Mouse (Mus musculus) forebrain, embryonic 13.5 days (tissue): ENCODE results near the gene Lgr4. TPM values are rescaled to one million over a fixed set of nuclear protein-coding genes. Genes with fewer than 3 reads are reported as not detected.

ENCODE experiments used
- ATAC-seq: fragments of 200-750 bp; cut with Nextera tagmentation; 2 replicates; pipeline ENCODE4 v1.8.0; 2017
- H3K27ac ChIP-seq: fragments of 300-500 bp; sonication (generic); 2 replicates; pipeline ENCODE4 v1.5.1; 2015; ENCODE audit warnings: inconsistent platforms, mild to moderate bottlenecking, moderate library complexity
- H3K27me3 ChIP-seq: fragments of 300-500 bp; sonication (generic); 2 replicates; pipeline ENCODE4 v1.6.1; 2015; ENCODE audit warnings: mild to moderate bottlenecking, inconsistent platforms
- H3K36me3 ChIP-seq: fragments of 300-500 bp; sonication (generic); 2 replicates; pipeline ENCODE4 v1.6.1; 2015; ENCODE audit warnings: mild to moderate bottlenecking, inconsistent platforms; ENCODE audit not compliant: poor library complexity, severe bottlenecking
- H3K4me1 ChIP-seq: fragments of 300-500 bp; sonication (generic); 2 replicates; pipeline ENCODE4 v1.6.1; 2015; ENCODE audit warnings: inconsistent platforms
- H3K4me2 ChIP-seq: fragments of 300-500 bp; sonication (generic); 2 replicates; pipeline ENCODE4 v1.6.1; 2015; ENCODE audit warnings: inconsistent platforms, mild to moderate bottlenecking, moderate library complexity
- H3K4me3 ChIP-seq: fragments of 300-500 bp; sonication (generic); 2 replicates; pipeline ENCODE4 v1.5.1; 2015; ENCODE audit warnings: mild to moderate bottlenecking, inconsistent platforms
- H3K9ac ChIP-seq: fragments of 300-500 bp; sonication (generic); 2 replicates; pipeline ENCODE4 v1.6.1; 2015; ENCODE audit warnings: mild to moderate bottlenecking, inconsistent platforms
- H3K9me3 ChIP-seq: fragments of 300-500 bp; sonication (generic); replicated peaks from 2 replicates; pipeline ENCODE4 v1.6.1; 2016; ENCODE audit warnings: inconsistent platforms
- WGBS: fragments of 180-500 bp; shearing (Covaris S2); methylation state at CpG from one replicate; pipeline ENCODE4 v1.1.7; 2015; 5-methylcytosine and 5-hydroxymethylcytosine counted together
- polyA plus RNA-seq: library from polyadenylated mRNA; unstranded; fragments of >200 nt; fragmentation: Nextera tagmentation; extraction: Ambion mirVana; gene quantifications from 2 replicates; pipeline ENCODE4 v1.2.1, GENCODE M21; 2015

Lgr4 gene
- polyA plus RNA-seq, 1 experiment from 2014 or later = 2.7 TPM

GRCm38 (mm10) chr2:109904171-109904821 is 13.2 kb upstream of the Lgr4 start:
- no peak overlapping the region for H3K9ac ChIP-seq
- no peak overlapping the region for H3K27ac ChIP-seq
- peak; percentile 84 for ATAC-seq
- H3K4me2 ChIP-seq = no peak overlapping the region
- under 1% methylated on average over 7 of the region's 7 CpGs for WGBS
- H3K9me3 ChIP-seq = no peaks in the 10 kb centered on the region
- H3K36me3 ChIP-seq = peaks cover 15% of the 10 kb centered on the region
- no peak overlapping the region for H3K4me3 ChIP-seq
- no peaks in the 10 kb centered on the region for H3K4me1 ChIP-seq
- H3K27me3 ChIP-seq = no peaks in the 10 kb centered on the region

DNA sequence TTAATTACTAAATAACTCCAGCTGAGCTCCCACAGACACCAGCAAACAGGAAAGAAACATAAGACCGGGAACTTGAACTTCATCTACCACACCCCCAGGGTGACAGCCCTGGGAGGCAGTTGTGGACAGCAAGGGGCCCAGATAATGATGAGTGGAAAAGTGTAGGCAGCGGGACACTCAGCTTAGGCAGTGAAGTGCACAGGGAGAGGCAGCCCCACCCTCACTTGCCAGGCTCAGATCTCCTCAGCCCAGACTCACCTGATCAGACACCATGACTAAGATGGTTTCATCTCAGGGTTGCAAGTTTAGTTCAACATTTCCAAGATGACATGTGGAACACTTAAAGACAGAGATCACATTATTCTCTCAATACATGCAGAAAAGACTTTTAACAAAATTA is 8.3 kb upstream of the Lgr4 start:
- ATAC-seq = no peak
- no peak overlapping the region for H3K9ac ChIP-seq
- WGBS = 79% methylated on average over 2 of the region's 2 CpGs
- H3K4me2 ChIP-seq = no peak overlapping the region
- H3K4me1 ChIP-seq = no peaks in the 10 kb centered on the region
- no peaks in the 10 kb centered on the region for H3K9me3 ChIP-seq
- H3K36me3 ChIP-seq = 0 out of 2 replicates have a peak, but pooled peaks cover 4% of the 10 kb centered on the region
- H3K27me3 ChIP-seq = no peaks in the 10 kb centered on the region; the same call in 1 of the 2 replicates
- no peak overlapping the region for H3K27ac ChIP-seq
- no peak overlapping the region for H3K4me3 ChIP-seq

- WGBS = 95% methylated on average over 8 of the region's 8 CpGs
- Histone ChIP-seq H3K4me1 (peaks cover 5% of the 10 kb centered on the region), H3K27me3 (peaks cover 6% of the 10 kb centered on the region; the same call in 1 of the 2 replicates), H3K4me3 (no peak overlapping the region), H3K36me3 (0 out of 2 replicates have a peak, but pooled peaks cover 4% of the 10 kb centered on the region), H3K9me3 (no peaks in the 10 kb centered on the region), H3K9ac (no peak overlapping the region), H3K27ac (no peak overlapping the region), H3K4me2 (no peak overlapping the region)
- no peak for ATAC-seq
Measured at GRCm38 (mm10) chr2:109912216-109912615, 5.2 kb upstream of the Lgr4 start.

DNA sequence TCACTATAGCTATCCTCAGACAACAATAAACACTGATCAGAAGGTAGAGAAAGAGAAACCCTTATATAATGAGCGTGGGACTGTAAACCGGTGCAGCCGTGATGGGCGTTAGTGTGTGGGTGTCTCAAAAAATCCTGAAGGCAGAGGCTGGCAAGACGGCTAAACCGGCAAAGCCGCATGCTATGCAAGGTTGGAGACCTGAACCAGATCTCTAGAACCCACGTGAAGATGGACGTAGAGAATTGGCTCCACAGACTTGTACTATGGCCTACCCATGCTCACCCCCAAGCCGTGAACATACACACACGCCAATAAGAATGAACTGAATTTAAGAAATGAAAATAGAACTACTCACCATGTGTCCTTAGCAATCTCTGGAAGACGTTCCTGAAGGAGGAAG is 4.7 kb upstream of the Lgr4 start:
- WGBS = 87% methylated on average over 12 of the region's 12 CpGs
- Histone ChIP-seq H3K27ac (no peak overlapping the region), H3K9ac (no peak overlapping the region), H3K4me1 (peaks cover 5% of the 10 kb centered on the region), H3K27me3 (peaks cover 6% of the 10 kb centered on the region; the same call in 1 of the 2 replicates), H3K9me3 (no peaks in the 10 kb centered on the region), H3K36me3 (0 out of 2 replicates have a peak, but pooled peaks cover 4% of the 10 kb centered on the region), H3K4me3 (no peak overlapping the region), H3K4me2 (no peak overlapping the region)
- no peak for ATAC-seq

GRCm38 (mm10) chr2:109913241-109913640 is 4.2 kb upstream of the Lgr4 start:
- no peaks in the 10 kb centered on the region for H3K9me3 ChIP-seq
- H3K27ac ChIP-seq = no peak overlapping the region
- no peak overlapping the region for H3K9ac ChIP-seq
- H3K4me3 ChIP-seq = no peak overlapping the region
- WGBS = 83% methylated on average over 8 of the region's 8 CpGs
- H3K27me3 ChIP-seq = peaks cover 6% of the 10 kb centered on the region; the same call in 1 of the 2 replicates
- H3K4me2 ChIP-seq = no peak overlapping the region
- H3K4me1 ChIP-seq = peaks cover 7% of the 10 kb centered on the region
- ATAC-seq = no peak
- H3K36me3 ChIP-seq = 0 out of 2 replicates have a peak, but pooled peaks cover 4% of the 10 kb centered on the region

DNA sequence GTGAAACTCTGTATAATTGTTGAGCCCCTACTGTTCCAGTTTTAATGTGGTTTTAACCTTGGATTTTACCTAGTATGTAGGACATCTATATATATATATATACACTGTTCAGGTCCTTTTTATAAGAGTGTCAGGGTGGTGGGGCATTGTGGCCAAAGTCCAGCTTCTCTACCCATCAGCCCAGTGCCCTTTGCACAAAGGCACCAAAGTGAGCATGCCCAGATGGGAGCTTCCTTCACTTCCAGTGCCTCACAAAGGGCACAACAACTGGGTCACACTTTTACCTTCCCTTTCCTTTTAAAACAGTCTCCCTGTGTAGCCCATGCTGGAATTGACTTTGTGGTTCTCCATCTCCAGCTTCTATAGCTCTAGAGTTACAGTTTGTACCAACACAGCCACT is 2.8 kb upstream of the Lgr4 start:
- no peak for ATAC-seq
- no peak overlapping the region for H3K27ac ChIP-seq

DNA sequence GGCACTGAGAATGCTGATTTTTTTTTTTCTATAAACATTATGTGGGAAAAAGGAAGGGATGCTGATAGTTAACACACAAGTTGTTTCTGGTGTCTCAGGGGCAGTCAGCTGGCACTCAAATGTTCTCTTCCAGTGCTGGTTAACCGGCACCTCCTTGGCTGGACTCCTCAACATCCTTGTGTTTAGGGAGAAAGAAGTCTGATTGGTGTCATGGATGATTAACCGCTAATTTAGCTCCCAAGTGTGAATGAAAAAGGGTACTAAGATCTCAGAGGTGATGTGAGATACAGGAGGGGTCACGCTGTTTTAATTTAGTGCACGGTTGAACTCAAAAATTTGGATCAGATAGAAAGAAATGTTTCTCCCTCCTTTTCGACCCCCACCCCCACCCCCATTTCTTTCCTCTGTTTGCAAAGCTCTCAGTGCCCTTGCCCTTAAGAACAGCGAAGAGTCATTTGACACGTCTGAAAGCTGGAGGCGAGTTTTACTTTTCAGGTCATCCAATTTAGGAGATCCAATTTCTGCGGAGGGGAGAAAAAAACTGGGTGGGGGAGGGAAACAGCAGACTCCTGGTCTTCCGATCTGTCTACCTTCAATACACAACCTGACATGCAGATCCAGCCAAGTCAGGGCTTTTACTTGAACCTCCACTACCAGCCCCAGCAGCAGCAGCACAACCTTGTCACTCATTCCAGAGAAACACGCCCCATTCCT is 508 bp upstream of the Lgr4 start:
- WGBS = 3% methylated on average over 11 of the region's 11 CpGs
- H3K27ac ChIP-seq = no peak overlapping the region
- H3K36me3 ChIP-seq = no peaks in the 10 kb centered on the region
- H3K4me2 ChIP-seq = peak overlapping the region; percentile 88
- no peak for ATAC-seq
- peaks cover 20% of the 10 kb centered on the region for H3K4me1 ChIP-seq
- H3K27me3 ChIP-seq = peaks cover 37% of the 10 kb centered on the region
- H3K9ac ChIP-seq = no peak overlapping the region
- H3K4me3 ChIP-seq = peak overlapping the region; percentile 75
- H3K9me3 ChIP-seq = no peaks in the 10 kb centered on the region

More for the DNA sequence above, 2.8 kb upstream of the Lgr4 start:
- Histone ChIP-seq H3K9ac (no peak overlapping the region), H3K4me2 (no peak overlapping the region), H3K9me3 (no peaks in the 10 kb centered on the region), H3K36me3 (0 out of 2 replicates have a peak, but pooled peaks cover 4% of the 10 kb centered on the region), H3K4me3 (no peak overlapping the region), H3K27me3 (peaks cover 19% of the 10 kb centered on the region), H3K4me1 (peaks cover 20% of the 10 kb centered on the region)

GRCm38 (mm10) chr2:109918592-109919262 is 1.3 kb downstream of the Lgr4 start:
- Histone ChIP-seq H3K4me2 (peak overlapping the region; percentile 88), H3K4me1 (peaks cover 20% of the 10 kb centered on the region), H3K9ac (peak overlapping the region; percentile 86), H3K36me3 (no peaks in the 10 kb centered on the region), H3K27me3 (peaks cover 37% of the 10 kb centered on the region), H3K4me3 (peak overlapping the region; percentile 75), H3K27ac (no peak overlapping the region), H3K9me3 (no peaks in the 10 kb centered on the region)
- 7% methylated on average over 22 of the region's 22 CpGs for WGBS
- no peak for ATAC-seq

- Histone ChIP-seq H3K36me3 (no peaks in the 10 kb centered on the region), H3K4me1 (peaks cover 20% of the 10 kb centered on the region), H3K9me3 (no peaks in the 10 kb centered on the region), H3K4me3 (no peak overlapping the region), H3K27me3 (peaks cover 36% of the 10 kb centered on the region), H3K9ac (no peak overlapping the region), H3K4me2 (peak overlapping the region; percentile 17; the same call in 1 of the 2 replicates), H3K27ac (no peak overlapping the region)
- WGBS = 86% methylated on average over 7 of the region's 7 CpGs
- no peak for ATAC-seq
Measured at GRCm38 (mm10) chr2:109920471-109920870, 3.0 kb downstream of the Lgr4 start.

- H3K4me1 ChIP-seq = peaks cover 20% of the 10 kb centered on the region
- no peaks in the 10 kb centered on the region for H3K9me3 ChIP-seq
- no peak for ATAC-seq
- H3K4me3 ChIP-seq = no peak overlapping the region
- no peaks in the 10 kb centered on the region for H3K36me3 ChIP-seq
- H3K9ac ChIP-seq = no peak overlapping the region
- 74% methylated on average over 8 of the region's 8 CpGs for WGBS
- H3K27me3 ChIP-seq = peaks cover 38% of the 10 kb centered on the region
- no peak overlapping the region for H3K4me2 ChIP-seq
- H3K27ac ChIP-seq = no peak overlapping the region
Measured at GRCm38 (mm10) chr2:109921298-109922035, 4.0 kb downstream of the Lgr4 start.

DNA sequence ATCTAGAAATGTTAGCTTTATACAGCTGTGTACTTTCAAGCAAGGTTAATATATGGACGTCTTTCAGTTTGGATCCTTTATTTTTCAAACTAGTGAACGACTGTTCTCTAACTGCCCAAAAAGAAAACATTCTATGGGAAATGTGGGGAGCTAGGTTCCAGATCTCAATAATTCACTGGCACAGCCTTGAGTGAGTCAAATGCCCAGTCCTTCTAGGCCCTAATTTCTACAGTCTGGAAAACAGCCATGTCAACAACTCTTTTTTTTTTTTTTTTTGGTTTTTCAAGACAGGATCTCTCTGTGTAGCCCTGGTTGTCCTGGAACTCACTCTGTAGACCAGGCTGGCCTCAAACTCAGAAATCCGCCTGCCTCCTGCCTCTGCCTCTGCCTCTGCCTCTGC is 4.9 kb downstream of the Lgr4 start:
- Histone ChIP-seq H3K4me1 (peaks cover 14% of the 10 kb centered on the region), H3K4me3 (no peak overlapping the region), H3K27me3 (peaks cover 38% of the 10 kb centered on the region), H3K4me2 (no peak overlapping the region), H3K9ac (no peak overlapping the region), H3K36me3 (no peaks in the 10 kb centered on the region), H3K27ac (no peak overlapping the region), H3K9me3 (no peaks in the 10 kb centered on the region)
- no peak for ATAC-seq
- 87% methylated on average over 3 of the region's 3 CpGs for WGBS
